Mouse (Mus musculus): Measurements from ENCODE around the gene Nfatc2. TPM values are rescaled to one million over a fixed set of nuclear protein-coding genes. Genes with fewer than 3 reads are reported as not detected.
A peak's percentile ranks its signal among the peaks of the same experiment; 100 is the strongest.

Nfatc2 gene
- polyA plus RNA-seq, 1 experiment from 2014 or later = 9.9 TPM

GRCm38 (mm10) chr2:168532061-168532833 lies 69.2 kb downstream of the Nfatc2 start:
- H3K27ac ChIP-seq (ENCODE audit: poor library complexity, severe bottlenecking) = no peak overlapping the region
- H3K4me1 ChIP-seq (replicated peaks) = peaks cover 16% of the 10 kb centered on the region; the same call in 1 of the 2 replicates
- 64% methylated on average over 15 of the region's 15 CpGs for whole genome bisulfite sequencing
- no peak overlapping the region for H3K4me2 ChIP-seq
- H3K9ac ChIP-seq = no peak overlapping the region
- peaks cover 7% of the 10 kb centered on the region for H3K27me3 ChIP-seq (replicated peaks)
- no peaks in the 10 kb centered on the region for H3K9me3 ChIP-seq (replicated peaks)
- ATAC-seq (ENCODE audit: insufficient number of reproducible peaks, low FRiP score) = no peak
- peaks cover 12% of the 10 kb centered on the region for H3K36me3 ChIP-seq
- H3K4me3 ChIP-seq = no peak overlapping the region

GRCm38 (mm10) chr2:168528551-168528950 lies 72.9 kb downstream of the Nfatc2 start:
- Histone ChIP-seq H3K27ac (ENCODE audit: poor library complexity, severe bottlenecking) (no peak overlapping the region), H3K9ac (no peak overlapping the region), H3K36me3 (peaks cover 12% of the 10 kb centered on the region; the same call in 1 of the 2 replicates), H3K4me3 (no peak overlapping the region), H3K4me1 (replicated peaks) (peaks cover 37% of the 10 kb centered on the region), H3K4me2 (no peak overlapping the region), H3K9me3 (replicated peaks) (0 out of 2 replicates have a peak, but pooled peaks cover 3% of the 10 kb centered on the region), H3K27me3 (replicated peaks) (peaks cover 3% of the 10 kb centered on the region; the same call in 1 of the 2 replicates)
- 82% methylated on average over 8 of the region's 8 CpGs for WGBS
- ATAC-seq (ENCODE audit: insufficient number of reproducible peaks, low FRiP score) = no peak

GRCm38 (mm10) chr2:168527430-168527792 lies 74.0 kb downstream of the Nfatc2 start:
- Histone ChIP-seq H3K9ac (no peak overlapping the region), H3K4me1 (replicated peaks) (peaks cover 38% of the 10 kb centered on the region), H3K36me3 (peaks cover 12% of the 10 kb centered on the region; the same call in 1 of the 2 replicates), H3K27ac (ENCODE audit: poor library complexity, severe bottlenecking) (no peak overlapping the region), H3K4me2 (no peak overlapping the region), H3K27me3 (replicated peaks) (peaks cover 3% of the 10 kb centered on the region; the same call in 1 of the 2 replicates), H3K9me3 (replicated peaks) (0 out of 2 replicates have a peak, but pooled peaks cover 3% of the 10 kb centered on the region), H3K4me3 (no peak overlapping the region)
- ATAC-seq (ENCODE audit: insufficient number of reproducible peaks, low FRiP score) = no peak
- 86% methylated on average over 10 of the region's 10 CpGs for WGBS

- peaks cover 15% of the 10 kb centered on the region; the same call in 1 of the 2 replicates for H3K36me3 ChIP-seq
- ATAC-seq (ENCODE audit: insufficient number of reproducible peaks, low FRiP score) = no peak
- H3K4me3 ChIP-seq = no peak overlapping the region
- H3K4me2 ChIP-seq = no peak overlapping the region
- H3K9ac ChIP-seq = no peak overlapping the region
- 0 out of 2 replicates have a peak, but pooled peaks cover 3% of the 10 kb centered on the region for H3K9me3 ChIP-seq (replicated peaks)
- no peak overlapping the region for H3K27ac ChIP-seq (ENCODE audit: poor library complexity, severe bottlenecking)
- H3K4me1 ChIP-seq (replicated peaks) = peaks cover 44% of the 10 kb centered on the region
- H3K27me3 ChIP-seq (replicated peaks) = peaks cover 3% of the 10 kb centered on the region; the same call in 1 of the 2 replicates
- 80% methylated on average over 18 of the region's 18 CpGs for WGBS
Observed at GRCm38 (mm10) chr2:168526547-168527429, 74.7 kb downstream of the Nfatc2 start.

- H3K27ac ChIP-seq (ENCODE audit: poor library complexity, severe bottlenecking) = peak overlapping the region; percentile 78
- WGBS = 13% methylated on average over 17 of the region's 17 CpGs
- ATAC-seq (ENCODE audit: insufficient number of reproducible peaks, low FRiP score) = peak; percentile 37
- H3K9me3 ChIP-seq (replicated peaks) = 0 out of 2 replicates have a peak, but pooled peaks cover 3% of the 10 kb centered on the region
- 0 out of 2 replicates have a peak overlapping the region, but pooled peaks have one; percentile 20 for H3K4me3 ChIP-seq
- peak overlapping the region; percentile 63 for H3K4me2 ChIP-seq
- peaks cover 48% of the 10 kb centered on the region for H3K4me1 ChIP-seq (replicated peaks)
- peaks cover 16% of the 10 kb centered on the region; the same call in 1 of the 2 replicates for H3K36me3 ChIP-seq
- H3K9ac ChIP-seq = peak overlapping the region; percentile 49
- H3K27me3 ChIP-seq (replicated peaks) = peaks cover 3% of the 10 kb centered on the region; the same call in 1 of the 2 replicates
Observed at GRCm38 (mm10) chr2:168525391-168526154, 75.9 kb downstream of the Nfatc2 start.

GRCm38 (mm10) chr2:168524905-168525381 lies 76.5 kb downstream of the Nfatc2 start:
- Histone ChIP-seq H3K36me3 (peaks cover 22% of the 10 kb centered on the region), H3K4me1 (replicated peaks) (peaks cover 47% of the 10 kb centered on the region), H3K9ac (peak overlapping the region; percentile 49), H3K4me3 (0 out of 2 replicates have a peak overlapping the region, but pooled peaks have one; percentile 20), H3K4me2 (peak overlapping the region; percentile 63), H3K9me3 (replicated peaks) (0 out of 2 replicates have a peak, but pooled peaks cover 3% of the 10 kb centered on the region), H3K27ac (ENCODE audit: poor library complexity, severe bottlenecking) (peak overlapping the region; percentile 78), H3K27me3 (replicated peaks) (peaks cover 3% of the 10 kb centered on the region; the same call in 1 of the 2 replicates)
- peak; percentile 95 for ATAC-seq (ENCODE audit: insufficient number of reproducible peaks, low FRiP score)
- WGBS = 1% methylated on average over 13 of the region's 13 CpGs

GRCm38 (mm10) chr2:168522247-168522646 lies 79.2 kb downstream of the Nfatc2 start:
- peaks cover 18% of the 10 kb centered on the region for H3K36me3 ChIP-seq
- ATAC-seq (ENCODE audit: insufficient number of reproducible peaks, low FRiP score) = no peak
- H3K4me3 ChIP-seq = no peak overlapping the region
- no peak overlapping the region for H3K4me2 ChIP-seq
- 54% methylated on average over 3 of the region's 3 CpGs for WGBS
- H3K27me3 ChIP-seq (replicated peaks) = no peaks in the 10 kb centered on the region
- 0 out of 2 replicates have a peak, but pooled peaks cover 3% of the 10 kb centered on the region for H3K9me3 ChIP-seq (replicated peaks)
- no peak overlapping the region for H3K9ac ChIP-seq
- no peak overlapping the region for H3K27ac ChIP-seq (ENCODE audit: poor library complexity, severe bottlenecking)
- H3K4me1 ChIP-seq (replicated peaks) = peaks cover 52% of the 10 kb centered on the region

- Histone ChIP-seq H3K27ac (ENCODE audit: poor library complexity, severe bottlenecking) (no peak overlapping the region), H3K4me2 (no peak overlapping the region), H3K4me1 (replicated peaks) (peaks cover 47% of the 10 kb centered on the region), H3K27me3 (replicated peaks) (no peaks in the 10 kb centered on the region; the same call in 1 of the 2 replicates), H3K9me3 (replicated peaks) (no peaks in the 10 kb centered on the region), H3K36me3 (peaks cover 10% of the 10 kb centered on the region; the same call in 1 of the 2 replicates), H3K4me3 (no peak overlapping the region), H3K9ac (no peak overlapping the region)
- 83% methylated on average over 7 of the region's 7 CpGs for WGBS
- no peak for ATAC-seq (ENCODE audit: insufficient number of reproducible peaks, low FRiP score)
Observed at GRCm38 (mm10) chr2:168520771-168521170, 80.7 kb downstream of the Nfatc2 start.

GRCm38 (mm10) chr2:168519589-168519988 lies 81.9 kb downstream of the Nfatc2 start:
- Histone ChIP-seq H3K4me3 (no peak overlapping the region), H3K27me3 (replicated peaks) (no peaks in the 10 kb centered on the region; the same call in 1 of the 2 replicates), H3K9ac (no peak overlapping the region), H3K4me1 (replicated peaks) (peaks cover 35% of the 10 kb centered on the region), H3K27ac (ENCODE audit: poor library complexity, severe bottlenecking) (peak overlapping the region; percentile 14; the same call in 1 of the 2 replicates), H3K4me2 (no peak overlapping the region), H3K36me3 (peaks cover 10% of the 10 kb centered on the region; the same call in 1 of the 2 replicates), H3K9me3 (replicated peaks) (no peaks in the 10 kb centered on the region)
- WGBS = 41% methylated on average over 8 of the region's 8 CpGs
- no peak for ATAC-seq (ENCODE audit: insufficient number of reproducible peaks, low FRiP score)

GRCm38 (mm10) chr2:168518256-168518659 lies 83.2 kb downstream of the Nfatc2 start:
- Histone ChIP-seq H3K27me3 (replicated peaks) (peaks cover 8% of the 10 kb centered on the region), H3K9ac (no peak overlapping the region), H3K4me2 (no peak overlapping the region), H3K27ac (ENCODE audit: poor library complexity, severe bottlenecking) (no peak overlapping the region), H3K4me3 (no peak overlapping the region), H3K36me3 (peaks cover 10% of the 10 kb centered on the region; the same call in 1 of the 2 replicates), H3K9me3 (replicated peaks) (no peaks in the 10 kb centered on the region), H3K4me1 (replicated peaks) (peaks cover 31% of the 10 kb centered on the region)
- ATAC-seq (ENCODE audit: insufficient number of reproducible peaks, low FRiP score) = no peak
- WGBS = 75% methylated on average over 15 of the region's 15 CpGs
